Mouse (Mus musculus) spleen, postnatal 4 days (tissue): ENCODE measurements around the gene Mad1l1.
"Not testable (repeated sequence)": the region's sequence is repeated elsewhere in the genome, so short reads cannot be mapped to it uniquely, and the experiment has no call there.

ENCODE experiments used
- DNase-seq, 2 experiments: peaks; one replicate each; pipeline ENCODE4 v3.0.0; 2022; ENCODE audit warnings: low spot score in 2 of 2

The Mad1l1 gene

GRCm38 (mm10) chr5:140321042-140321755, at the start of gene Mad1l1, which contains the start of gene Nudt1:
Mad1l1 (minus strand) TSS chr5:140321552.
Nudt1 (plus strand) TSS chr5:140321656.
- peak; percentile 95 to 97 for DNase-seq

- DNase-seq, result no peak
Observed at GRCm38 (mm10) chr5:140370446-140371254, 49.3 kb upstream of the Mad1l1 start.

GRCm38 (mm10) chr5:140369466-140369865, 48.1 kb upstream of the Mad1l1 start:
- DNase-seq, result no peak

- no peak for DNase-seq
Observed at GRCm38 (mm10) chr5:140368926-140369325, 47.6 kb upstream of the Mad1l1 start.

- DNase-seq, result not testable (repeated sequence)
Observed at GRCm38 (mm10) chr5:140368126-140368525, 46.8 kb upstream of the Mad1l1 start.

- no peak for DNase-seq
Observed at GRCm38 (mm10) chr5:140364415-140364814, 43.1 kb upstream of the Mad1l1 start.

- no peak for DNase-seq
Observed at GRCm38 (mm10) chr5:140359930-140360674, 38.8 kb upstream of the Mad1l1 start.

GRCm38 (mm10) chr5:140357466-140357865, 36.1 kb upstream of the Mad1l1 start:
- no peak for DNase-seq

- DNase-seq, result no peak
Observed at GRCm38 (mm10) chr5:140355934-140356333, 34.6 kb upstream of the Mad1l1 start.

GRCm38 (mm10) chr5:140352352-140352751, 31.0 kb upstream of the Mad1l1 start:
- no peak for DNase-seq

GRCm38 (mm10) chr5:140350731-140351497, 29.6 kb upstream of the Mad1l1 start:
- no peak for DNase-seq

- DNase-seq, result no peak
Observed at GRCm38 (mm10) chr5:140349882-140350281, 28.5 kb upstream of the Mad1l1 start.

- no peak for DNase-seq
Observed at GRCm38 (mm10) chr5:140346050-140346449, 24.7 kb upstream of the Mad1l1 start.

GRCm38 (mm10) chr5:140345244-140345643, 23.9 kb upstream of the Mad1l1 start:
- DNase-seq, result no peak

- no peak for DNase-seq
Observed at GRCm38 (mm10) chr5:140342880-140343279, 21.5 kb upstream of the Mad1l1 start.

GRCm38 (mm10) chr5:140339836-140340235, 18.5 kb upstream of the Mad1l1 start:
- DNase-seq, result no peak

- no peak for DNase-seq
Observed at GRCm38 (mm10) chr5:140338779-140339178, 17.4 kb upstream of the Mad1l1 start.

- peak in 1 of 2 experiments; percentile 73 for DNase-seq
Observed at GRCm38 (mm10) chr5:140336680-140337079, 15.3 kb upstream of the Mad1l1 start.

GRCm38 (mm10) chr5:140333631-140334030, 12.3 kb upstream of the Mad1l1 start:
- DNase-seq, result no peak

GRCm38 (mm10) chr5:140332519-140332918, 11.2 kb upstream of the Mad1l1 start:
- no peak for DNase-seq
